Mouse (Mus musculus): ENCODE data around the gene Ric8b. TPM values are rescaled to one million over a fixed set of nuclear protein-coding genes. Genes with fewer than 3 reads are reported as not detected.

The Ric8b gene
- polyA plus RNA-seq, 1 experiment from 2014 or later, result 31.2 TPM

DNA sequence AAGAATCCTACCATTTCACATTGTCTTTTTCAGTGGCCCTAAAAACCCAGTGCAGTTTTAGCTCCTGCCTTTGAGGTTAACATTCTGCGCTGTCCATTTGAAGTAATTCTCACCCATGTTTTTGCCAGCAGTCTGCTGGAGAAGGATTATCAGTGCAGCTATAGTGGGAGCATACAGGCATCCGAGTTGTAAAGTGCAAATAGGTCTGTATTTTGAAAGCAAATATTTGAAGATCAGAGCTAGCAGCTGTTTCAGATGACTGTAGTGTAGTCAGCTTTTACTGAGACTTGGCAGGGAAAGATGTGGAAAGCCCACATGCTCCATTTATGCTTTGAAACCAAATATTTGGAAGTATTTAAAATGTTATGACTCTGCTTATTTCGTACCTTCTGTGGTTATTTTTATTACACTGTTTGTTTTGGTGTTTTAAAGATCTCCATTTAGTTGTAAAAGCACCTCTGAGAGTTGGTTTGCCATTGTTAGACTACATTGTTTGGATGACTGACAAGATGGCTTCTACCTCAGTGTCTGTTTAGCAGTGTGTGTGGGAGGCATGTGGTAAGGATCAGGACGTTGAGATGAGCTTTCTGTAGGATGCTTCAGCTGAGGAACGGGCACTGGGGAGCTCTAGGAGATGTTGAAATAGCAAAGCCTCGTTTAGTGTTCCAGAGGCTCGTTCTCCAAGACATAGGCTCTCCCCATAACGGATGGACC lies 31.7 kb downstream of the Ric8b start:
- Histone ChIP-seq H3K4me2 (ENCODE audit: low read length) (no peak overlapping the region), H3K27me3 (replicated peaks; ENCODE audit: control insufficient read depth, insufficient read depth, low read length) (no peaks in the 10 kb centered on the region), H3K27ac (ENCODE audit: low read depth, low read length) (no peak overlapping the region), H3K36me3 (ENCODE audit: control insufficient read depth, insufficient read depth, low read length) (peaks cover 27% of the 10 kb centered on the region), H3K9ac (ENCODE audit: low read length) (no peak overlapping the region), H3K9me3 (replicated peaks; ENCODE audit: control insufficient read depth, low read length) (no peaks in the 10 kb centered on the region), H3K4me1 (ENCODE audit: control insufficient read depth, insufficient read depth, low read length) (no peaks in the 10 kb centered on the region), H3K4me3 (ENCODE audit: low read depth, low read length) (no peak overlapping the region)
- 85% methylated on average over 8 of the region's 8 CpGs for WGBS
- DNase-seq (ENCODE audit: low spot score) (no peak), ATAC-seq (no peak)

GRCm38 (mm10) chr10:84949684-84950010 lies 32.2 kb downstream of the Ric8b start:
- 85% methylated on average over 3 of the region's 3 CpGs for WGBS
- H3K4me1 ChIP-seq (ENCODE audit: control insufficient read depth, insufficient read depth, low read length), result no peaks in the 10 kb centered on the region
- H3K27me3 ChIP-seq (replicated peaks; ENCODE audit: control insufficient read depth, insufficient read depth, low read length), result no peaks in the 10 kb centered on the region
- no peak overlapping the region for H3K4me2 ChIP-seq (ENCODE audit: low read length)
- DNase-seq (ENCODE audit: low spot score) (no peak), ATAC-seq (no peak)
- no peak overlapping the region for H3K27ac ChIP-seq (ENCODE audit: low read depth, low read length)
- H3K9ac ChIP-seq (ENCODE audit: low read length), result no peak overlapping the region
- no peaks in the 10 kb centered on the region for H3K9me3 ChIP-seq (replicated peaks; ENCODE audit: control insufficient read depth, low read length)
- H3K4me3 ChIP-seq (ENCODE audit: low read depth, low read length), result no peak overlapping the region
- peaks cover 27% of the 10 kb centered on the region for H3K36me3 ChIP-seq (ENCODE audit: control insufficient read depth, insufficient read depth, low read length)

GRCm38 (mm10) chr10:84950384-84950783 lies 33.0 kb downstream of the Ric8b start:
- H3K36me3 ChIP-seq (ENCODE audit: control insufficient read depth, insufficient read depth, low read length), result peaks cover 27% of the 10 kb centered on the region
- H3K9me3 ChIP-seq (replicated peaks; ENCODE audit: control insufficient read depth, low read length), result no peaks in the 10 kb centered on the region
- DNase-seq (ENCODE audit: low spot score) (no peak), ATAC-seq (no peak)
- H3K4me2 ChIP-seq (ENCODE audit: low read length), result no peak overlapping the region
- no peaks in the 10 kb centered on the region for H3K4me1 ChIP-seq (ENCODE audit: control insufficient read depth, insufficient read depth, low read length)
- WGBS, result 76% methylated on average over 4 of the region's 4 CpGs
- no peak overlapping the region for H3K4me3 ChIP-seq (ENCODE audit: low read depth, low read length)
- H3K27me3 ChIP-seq (replicated peaks; ENCODE audit: control insufficient read depth, insufficient read depth, low read length), result no peaks in the 10 kb centered on the region
- no peak overlapping the region for H3K27ac ChIP-seq (ENCODE audit: low read depth, low read length)
- H3K9ac ChIP-seq (ENCODE audit: low read length), result no peak overlapping the region

DNA sequence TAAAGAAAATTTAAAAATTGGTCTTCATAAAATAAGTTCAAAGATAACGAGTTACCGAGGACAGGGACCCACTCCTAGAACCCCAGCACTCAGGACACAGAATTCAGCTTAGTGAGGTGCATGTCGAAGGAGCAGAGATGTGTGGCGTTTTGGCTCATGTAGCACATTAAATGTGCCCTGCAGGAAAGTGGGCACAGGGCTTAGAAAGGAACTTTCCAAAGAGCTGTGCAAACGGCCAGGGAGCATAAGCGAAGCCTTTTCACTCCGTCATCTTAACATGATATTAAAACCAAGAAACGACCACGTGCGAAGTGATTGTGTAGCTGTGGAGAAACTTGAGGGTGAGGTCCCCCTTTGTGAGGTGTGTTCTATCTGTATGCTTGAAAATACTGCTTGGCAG lies 36.8 kb downstream of the Ric8b start:
- no peak for DNase-seq (ENCODE audit: low spot score)
- H3K27ac ChIP-seq (ENCODE audit: low read depth, low read length), result no peak overlapping the region

GRCm38 (mm10) chr10:84956173-84956572 lies 38.8 kb downstream of the Ric8b start:
- no peaks in the 10 kb centered on the region for H3K27me3 ChIP-seq (replicated peaks; ENCODE audit: control insufficient read depth, insufficient read depth, low read length)
- no peaks in the 10 kb centered on the region for H3K9me3 ChIP-seq (replicated peaks; ENCODE audit: control insufficient read depth, low read length)
- peaks cover 17% of the 10 kb centered on the region; the same call in 1 of the 2 replicates for H3K36me3 ChIP-seq (ENCODE audit: control insufficient read depth, insufficient read depth, low read length)
- ATAC-seq (no peak), DNase-seq (ENCODE audit: low spot score) (no peak)
- H3K27ac ChIP-seq (ENCODE audit: low read depth, low read length), result no peak overlapping the region
- H3K4me1 ChIP-seq (ENCODE audit: control insufficient read depth, insufficient read depth, low read length), result no peaks in the 10 kb centered on the region
- H3K4me2 ChIP-seq (ENCODE audit: low read length), result no peak overlapping the region
- no peak overlapping the region for H3K9ac ChIP-seq (ENCODE audit: low read length)
- no peak overlapping the region for H3K4me3 ChIP-seq (ENCODE audit: low read depth, low read length)
- 81% methylated on average over 4 of the region's 4 CpGs for WGBS

More for the DNA sequence above, 36.8 kb downstream of the Ric8b start:
- no peaks in the 10 kb centered on the region for H3K27me3 ChIP-seq (replicated peaks; ENCODE audit: control insufficient read depth, insufficient read depth, low read length)
- no peak overlapping the region for H3K9ac ChIP-seq (ENCODE audit: low read length)
- H3K4me1 ChIP-seq (ENCODE audit: control insufficient read depth, insufficient read depth, low read length), result no peaks in the 10 kb centered on the region
- no peak overlapping the region for H3K4me3 ChIP-seq (ENCODE audit: low read depth, low read length)
- H3K9me3 ChIP-seq (replicated peaks; ENCODE audit: control insufficient read depth, low read length), result no peaks in the 10 kb centered on the region
- H3K4me2 ChIP-seq (ENCODE audit: low read length), result no peak overlapping the region
- WGBS, result 93% methylated on average over 10 of the region's 10 CpGs
- ATAC-seq, result no peak
- peaks cover 17% of the 10 kb centered on the region; the same call in 1 of the 2 replicates for H3K36me3 ChIP-seq (ENCODE audit: control insufficient read depth, insufficient read depth, low read length)

DNA sequence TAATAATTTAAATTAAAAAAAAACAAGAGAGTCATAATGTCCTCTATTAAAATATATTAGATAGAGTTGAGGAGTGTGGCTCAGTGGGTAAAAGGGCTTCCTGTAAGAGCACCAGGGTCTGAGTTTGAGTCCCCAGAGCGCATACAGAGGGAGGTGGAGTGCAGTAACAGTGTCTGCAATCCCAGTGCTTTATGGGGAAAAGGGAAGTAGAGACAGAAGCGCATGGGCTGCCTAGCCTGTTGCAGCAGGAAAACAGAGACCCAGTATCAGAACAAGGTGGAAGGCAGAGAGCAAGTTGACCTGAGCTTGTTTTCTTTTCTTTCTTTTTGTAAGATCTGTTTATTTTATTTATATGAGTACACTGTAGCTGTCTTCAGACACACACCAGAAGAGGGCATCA lies 41.2 kb downstream of the Ric8b start:
- no peak overlapping the region for H3K4me3 ChIP-seq (ENCODE audit: low read depth, low read length)
- no peaks in the 10 kb centered on the region for H3K9me3 ChIP-seq (replicated peaks; ENCODE audit: control insufficient read depth, low read length)
- H3K9ac ChIP-seq (ENCODE audit: low read length), result no peak overlapping the region
- no peak for ATAC-seq
- H3K27me3 ChIP-seq (replicated peaks; ENCODE audit: control insufficient read depth, insufficient read depth, low read length), result no peaks in the 10 kb centered on the region
- peaks cover 4% of the 10 kb centered on the region; the same call in 1 of the 2 replicates for H3K4me1 ChIP-seq (ENCODE audit: control insufficient read depth, insufficient read depth, low read length)
- no peak overlapping the region for H3K4me2 ChIP-seq (ENCODE audit: low read length)
- peaks cover 13% of the 10 kb centered on the region; the same call in 1 of the 2 replicates for H3K36me3 ChIP-seq (ENCODE audit: control insufficient read depth, insufficient read depth, low read length)
- WGBS, result 93% methylated on average over 2 of the region's 2 CpGs
- no peak for DNase-seq (ENCODE audit: low spot score)
- no peak overlapping the region for H3K27ac ChIP-seq (ENCODE audit: low read depth, low read length)

DNA sequence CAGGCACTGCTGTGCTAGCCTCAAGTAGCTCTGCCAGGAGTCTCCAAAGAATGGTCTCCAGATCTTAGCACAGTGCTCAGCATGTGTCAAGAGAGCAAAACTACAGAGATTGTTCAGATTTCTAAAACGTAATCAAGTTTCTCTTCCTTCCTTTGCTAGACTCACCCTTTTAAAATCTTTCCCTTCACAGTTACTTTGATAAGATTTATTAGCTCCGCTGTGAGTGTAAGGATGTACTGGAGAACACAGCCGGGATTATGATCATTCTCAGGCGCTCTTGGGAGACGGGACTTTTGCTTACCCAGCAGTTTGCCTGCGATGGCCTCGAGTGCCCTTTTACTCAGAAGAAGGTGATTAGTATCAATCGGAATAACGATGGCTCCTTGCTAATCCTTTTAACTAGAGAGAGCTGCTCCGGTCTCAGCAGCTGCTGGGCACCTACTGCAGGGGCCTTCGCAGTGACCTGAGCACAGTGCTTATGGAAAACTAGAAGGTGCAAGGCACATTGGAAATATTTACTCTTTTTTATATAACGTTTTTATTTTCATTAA lies 43.0 kb downstream of the Ric8b start:
- H3K9ac ChIP-seq (ENCODE audit: low read length), result no peak overlapping the region
- no peaks in the 10 kb centered on the region for H3K9me3 ChIP-seq (replicated peaks; ENCODE audit: control insufficient read depth, low read length)
- DNase-seq (ENCODE audit: low spot score) (no peak), ATAC-seq (no peak)
- peaks cover 4% of the 10 kb centered on the region; the same call in 1 of the 2 replicates for H3K4me1 ChIP-seq (ENCODE audit: control insufficient read depth, insufficient read depth, low read length)
- H3K4me2 ChIP-seq (ENCODE audit: low read length), result no peak overlapping the region
- H3K36me3 ChIP-seq (ENCODE audit: control insufficient read depth, insufficient read depth, low read length), result peaks cover 13% of the 10 kb centered on the region; the same call in 1 of the 2 replicates
- WGBS, result 32% methylated on average over 12 of the region's 12 CpGs
- H3K27me3 ChIP-seq (replicated peaks; ENCODE audit: control insufficient read depth, insufficient read depth, low read length), result no peaks in the 10 kb centered on the region
- no peak overlapping the region for H3K27ac ChIP-seq (ENCODE audit: low read depth, low read length)
- no peak overlapping the region for H3K4me3 ChIP-seq (ENCODE audit: low read depth, low read length)

- 91% methylated on average over 5 of the region's 5 CpGs for WGBS
- Histone ChIP-seq H3K27ac (ENCODE audit: low read depth, low read length) (no peak overlapping the region), H3K36me3 (ENCODE audit: control insufficient read depth, insufficient read depth, low read length) (peaks cover 7% of the 10 kb centered on the region; the same call in 1 of the 2 replicates), H3K9ac (ENCODE audit: low read length) (no peak overlapping the region), H3K27me3 (replicated peaks; ENCODE audit: control insufficient read depth, insufficient read depth, low read length) (no peaks in the 10 kb centered on the region), H3K4me1 (ENCODE audit: control insufficient read depth, insufficient read depth, low read length) (peaks cover 4% of the 10 kb centered on the region; the same call in 1 of the 2 replicates), H3K4me2 (ENCODE audit: low read length) (no peak overlapping the region), H3K9me3 (replicated peaks; ENCODE audit: control insufficient read depth, low read length) (no peaks in the 10 kb centered on the region), H3K4me3 (ENCODE audit: low read depth, low read length) (no peak overlapping the region)
- 0 out of 2 replicates have a peak, but pooled peaks have one; percentile 34 for ATAC-seq
- DNase-seq (ENCODE audit: low spot score), result no peak
Observed at GRCm38 (mm10) chr10:84963126-84963525, 45.7 kb downstream of the Ric8b start.

GRCm38 (mm10) chr10:84963726-84964125 lies 46.3 kb downstream of the Ric8b start:
- 60% methylated on average over 3 of the region's 3 CpGs for WGBS
- ATAC-seq (peak; percentile 80; the same call in 1 of the 2 replicates), DNase-seq (ENCODE audit: low spot score) (peak; percentile 92)
- Histone ChIP-seq H3K4me3 (ENCODE audit: low read depth, low read length) (no peak overlapping the region), H3K4me1 (ENCODE audit: control insufficient read depth, insufficient read depth, low read length) (peaks cover 7% of the 10 kb centered on the region; the same call in 1 of the 2 replicates), H3K4me2 (ENCODE audit: low read length) (no peak overlapping the region), H3K9me3 (replicated peaks; ENCODE audit: control insufficient read depth, low read length) (no peaks in the 10 kb centered on the region), H3K9ac (ENCODE audit: low read length) (no peak overlapping the region), H3K27ac (ENCODE audit: low read depth, low read length) (no peak overlapping the region), H3K27me3 (replicated peaks; ENCODE audit: control insufficient read depth, insufficient read depth, low read length) (no peaks in the 10 kb centered on the region), H3K36me3 (ENCODE audit: control insufficient read depth, insufficient read depth, low read length) (peaks cover 6% of the 10 kb centered on the region; the same call in 1 of the 2 replicates)

Data from forebrain, embryonic 14.5 days (tissue).